Mouse (Mus musculus) intestine, postnatal 0 days (tissue): ENCODE results near the gene Wiz. TPM values are rescaled to one million over a fixed set of nuclear protein-coding genes. Genes with fewer than 3 reads are reported as not detected.

ENCODE experiments used
- ATAC-seq: fragments of 200-750 bp; cut with Nextera tagmentation; 2 replicates; pipeline ENCODE4 v1.8.0; 2017; ENCODE audit warnings: mild to moderate bottlenecking, moderate TSS enrichment, moderate library complexity
- H3K27ac ChIP-seq: fragments of 300-500 bp; sonication (generic); 2 replicates; pipeline ENCODE4 v1.5.1; 2014; ENCODE audit warnings: mild to moderate bottlenecking, low read depth, low read length, moderate library complexity
- H3K27me3 ChIP-seq: fragments of 300-500 bp; sonication (generic); replicated peaks from 2 replicates; pipeline ENCODE4 v1.6.1; 2014; ENCODE audit warnings: low read length, mixed read lengths; ENCODE audit not compliant: control insufficient read depth, insufficient read depth
- H3K36me3 ChIP-seq: fragments of 300-500 bp; sonication (generic); 2 replicates; pipeline ENCODE4 v1.6.1; 2014; ENCODE audit warnings: mild to moderate bottlenecking, moderate library complexity; ENCODE audit not compliant: control insufficient read depth, insufficient read depth
- H3K4me1 ChIP-seq: fragments of 300-500 bp; sonication (generic); replicated peaks from 2 replicates; pipeline ENCODE4 v1.6.1; 2014; ENCODE audit warnings: antibody characterized with exemption, low read length, mixed read lengths; ENCODE audit not compliant: control insufficient read depth, insufficient read depth
- H3K4me2 ChIP-seq: fragments of 300-500 bp; sonication (generic); replicated peaks from 2 replicates; pipeline ENCODE4 v1.6.1; 2014; ENCODE audit warnings: low read depth, mild to moderate bottlenecking, moderate library complexity
- H3K4me3 ChIP-seq: fragments of 300-500 bp; sonication (generic); 2 replicates; pipeline ENCODE4 v1.5.1; 2014; ENCODE audit warnings: low read depth, low read length
- H3K9ac ChIP-seq: fragments of 300-500 bp; sonication (generic); 2 replicates; pipeline ENCODE4 v1.6.1; 2014; ENCODE audit warnings: mild to moderate bottlenecking, low read depth, low read length
- H3K9me3 ChIP-seq: fragments of 300-500 bp; sonication (generic); 2 replicates; pipeline ENCODE4 v1.6.1; 2016; ENCODE audit warnings: mixed run types; ENCODE audit not compliant: control insufficient read depth
- CTCF ChIP-seq: sonication (generic); IDR thresholded peaks from 2 replicates; pipeline ENCODE4 v1.5.1; 2016; ENCODE audit warnings: low read depth, mild to moderate bottlenecking, control low read depth, antibody characterized with exemption, moderate library complexity
- WGBS: fragments of 180-500 bp; shearing (Covaris S2); extraction: QIAGEN DNeasy Blood & Tissue Kit; methylation state at CpG from one replicate; pipeline ENCODE4 v1.1.7; 2014; 5-methylcytosine and 5-hydroxymethylcytosine counted together
- polyA plus RNA-seq: library from polyadenylated mRNA; unstranded; fragments of >200 nt; fragmentation: Nextera tagmentation; extraction: Ambion mirVana; gene quantifications from 2 replicates; pipeline ENCODE4 v1.2.1, GENCODE M21; 2015

The Wiz gene
- polyA plus RNA-seq, 1 experiment from 2014 or later, result 10.0 TPM

DNA sequence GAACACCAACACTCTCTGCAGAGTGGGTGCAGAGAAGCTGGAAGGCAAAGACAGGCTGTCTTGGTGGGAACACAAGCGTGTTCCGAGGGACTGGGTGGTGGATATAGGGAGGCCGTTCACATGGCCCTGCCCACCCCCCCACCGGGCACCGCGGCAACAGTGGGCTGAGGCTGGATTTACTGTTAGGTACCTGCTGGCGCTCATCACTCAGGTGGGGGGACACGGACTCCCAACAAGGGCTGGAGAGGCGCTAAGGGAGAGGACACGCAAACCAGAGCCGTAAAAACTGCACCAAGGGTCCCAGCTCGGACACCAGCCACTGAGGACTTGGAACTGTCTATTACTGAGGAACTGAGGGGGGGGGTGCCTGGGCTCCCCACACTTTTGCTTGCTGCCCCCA is 54.3 kb downstream of the Wiz start:
- H3K4me2 ChIP-seq, result no peak overlapping the region
- H3K9me3 ChIP-seq, result no peaks in the 10 kb centered on the region
- H3K4me1 ChIP-seq, result no peaks in the 10 kb centered on the region
- peaks cover 77% of the 10 kb centered on the region for H3K36me3 ChIP-seq
- no peaks in the 10 kb centered on the region for H3K27me3 ChIP-seq
- ATAC-seq, result no peak
- no peak overlapping the region for H3K27ac ChIP-seq
- no peak overlapping the region for H3K9ac ChIP-seq
- no peak overlapping the region for H3K4me3 ChIP-seq
- TF ChIP-seq CTCF, result no peak
- WGBS, result 93% methylated on average over 12 of the region's 12 CpGs

DNA sequence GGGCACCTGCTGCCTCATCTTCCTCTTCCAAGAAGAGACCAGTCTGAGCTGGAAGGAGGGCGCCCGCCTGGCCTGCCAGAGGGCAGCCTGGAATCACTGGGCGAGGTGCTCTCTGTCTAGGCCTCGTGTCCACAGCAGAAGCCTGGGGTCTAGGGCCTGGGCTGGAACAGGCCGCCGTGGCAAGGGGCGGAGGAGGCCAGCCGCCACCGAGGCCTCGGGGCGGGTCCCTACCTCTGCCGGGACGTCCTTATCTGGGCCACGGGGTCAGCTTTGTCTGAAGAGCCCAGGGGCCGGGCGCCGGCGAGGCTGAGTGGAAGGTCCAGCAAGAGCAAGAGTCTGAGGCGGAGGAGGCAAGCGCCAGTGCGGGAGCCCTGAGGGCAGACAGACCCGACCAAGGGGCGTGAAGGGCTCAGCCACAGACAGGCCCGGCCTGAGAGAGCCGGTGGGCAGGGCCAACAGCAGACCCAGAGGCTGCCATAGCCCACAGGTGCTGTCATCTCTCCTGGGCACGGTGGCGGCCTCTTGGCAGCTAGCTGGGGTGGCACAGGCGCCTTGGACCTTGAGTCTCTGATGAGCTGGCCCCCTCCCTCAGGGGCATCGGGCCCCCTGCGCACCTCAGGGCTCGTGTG is 55.5 kb downstream of the Wiz start:
- no peak for TF ChIP-seq CTCF
- ATAC-seq, result peak; percentile 12; the same call in 1 of the 2 replicates
- no peaks in the 10 kb centered on the region for H3K4me1 ChIP-seq
- no peak overlapping the region for H3K9ac ChIP-seq
- no peak overlapping the region for H3K27ac ChIP-seq
- H3K27me3 ChIP-seq, result no peaks in the 10 kb centered on the region
- H3K4me2 ChIP-seq, result no peak overlapping the region
- peaks cover 71% of the 10 kb centered on the region for H3K36me3 ChIP-seq
- WGBS, result 74% methylated on average over 31 of the region's 31 CpGs
- H3K4me3 ChIP-seq, result no peak overlapping the region
- H3K9me3 ChIP-seq, result no peaks in the 10 kb centered on the region

DNA sequence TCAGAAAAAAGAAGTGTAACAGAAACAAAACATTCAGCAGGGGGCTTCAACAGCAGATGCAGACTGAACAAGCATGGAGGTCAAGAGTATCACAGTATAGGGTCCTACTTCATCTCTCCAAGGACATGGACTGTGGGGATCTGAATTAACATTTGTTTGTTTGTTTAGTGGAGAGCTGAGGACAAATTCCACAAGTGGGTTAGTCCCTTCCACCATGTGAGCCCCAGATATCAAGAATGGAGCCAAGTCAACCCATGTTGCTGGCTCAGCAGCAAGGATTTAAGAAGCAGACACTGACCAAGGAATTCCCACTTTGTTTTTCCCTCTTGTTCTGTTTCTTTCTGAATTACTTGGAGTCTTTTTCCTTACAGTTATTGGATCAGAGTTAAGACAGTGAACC is 61.7 kb downstream of the Wiz start:
- no peak overlapping the region for H3K4me2 ChIP-seq
- no peak overlapping the region for H3K4me3 ChIP-seq
- no peak overlapping the region for H3K9ac ChIP-seq
- TF ChIP-seq CTCF, result no peak
- peaks cover 23% of the 10 kb centered on the region for H3K36me3 ChIP-seq
- no peak overlapping the region for H3K27ac ChIP-seq
- no peaks in the 10 kb centered on the region for H3K9me3 ChIP-seq
- no peak for ATAC-seq
- no peaks in the 10 kb centered on the region for H3K27me3 ChIP-seq
- H3K4me1 ChIP-seq, result no peaks in the 10 kb centered on the region

DNA sequence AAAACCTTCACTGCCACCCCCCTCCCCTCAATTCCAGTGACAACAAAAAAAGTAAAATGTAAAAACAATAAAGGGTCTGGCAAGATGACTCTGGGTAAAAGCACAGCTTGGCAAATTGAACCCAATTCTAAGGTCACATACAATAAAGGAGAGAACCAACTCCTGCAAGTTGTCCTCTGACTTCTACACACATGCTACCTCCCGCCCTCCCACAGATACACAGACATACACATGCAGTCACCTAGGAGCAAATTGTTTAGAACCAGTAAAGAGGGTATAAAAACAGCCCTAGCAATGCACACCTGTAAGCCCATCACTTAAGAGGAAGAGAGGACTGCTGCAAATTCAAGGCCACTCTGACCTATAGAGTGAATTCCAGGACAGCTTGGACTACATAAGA is 66.4 kb downstream of the Wiz start:
- Histone ChIP-seq H3K4me2 (no peak overlapping the region), H3K9ac (no peak overlapping the region), H3K9me3 (no peaks in the 10 kb centered on the region), H3K27ac (no peak overlapping the region), H3K27me3 (no peaks in the 10 kb centered on the region), H3K4me3 (no peak overlapping the region), H3K4me1 (no peaks in the 10 kb centered on the region), H3K36me3 (peaks cover 7% of the 10 kb centered on the region; the same call in 1 of the 2 replicates)
- WGBS, result 87% methylated on average over 1 of the region's 1 CpGs
- no peak for TF ChIP-seq CTCF
- no peak for ATAC-seq

DNA sequence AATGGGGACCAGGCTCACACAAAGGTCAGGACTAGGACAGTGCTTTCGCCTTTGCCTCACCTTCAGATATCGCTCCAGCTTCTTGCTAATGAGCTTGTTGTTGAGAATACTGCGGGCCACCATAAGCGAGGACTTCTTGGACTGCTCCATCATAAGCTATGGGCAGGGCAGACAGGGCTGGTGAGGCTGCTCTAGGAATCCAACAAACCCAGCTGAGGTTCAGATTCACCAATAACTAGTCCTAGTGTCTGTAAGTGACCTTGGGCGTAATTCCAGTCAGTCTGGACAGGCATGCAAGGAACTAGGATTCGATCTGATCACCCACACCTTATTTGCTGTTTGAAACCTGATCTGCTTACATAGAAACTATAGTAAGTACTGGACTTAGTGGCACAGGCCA is 67.4 kb downstream of the Wiz start:
- Histone ChIP-seq H3K27me3 (no peaks in the 10 kb centered on the region), H3K36me3 (peaks cover 17% of the 10 kb centered on the region), H3K4me2 (peak overlapping the region; percentile 85), H3K4me1 (no peaks in the 10 kb centered on the region), H3K9ac (peak overlapping the region; percentile 81), H3K9me3 (no peaks in the 10 kb centered on the region), H3K4me3 (peak overlapping the region; percentile 93), H3K27ac (peak overlapping the region; percentile 76)
- no peak for ATAC-seq
- WGBS, result 9% methylated on average over 6 of the region's 6 CpGs
- no peak for TF ChIP-seq CTCF

DNA sequence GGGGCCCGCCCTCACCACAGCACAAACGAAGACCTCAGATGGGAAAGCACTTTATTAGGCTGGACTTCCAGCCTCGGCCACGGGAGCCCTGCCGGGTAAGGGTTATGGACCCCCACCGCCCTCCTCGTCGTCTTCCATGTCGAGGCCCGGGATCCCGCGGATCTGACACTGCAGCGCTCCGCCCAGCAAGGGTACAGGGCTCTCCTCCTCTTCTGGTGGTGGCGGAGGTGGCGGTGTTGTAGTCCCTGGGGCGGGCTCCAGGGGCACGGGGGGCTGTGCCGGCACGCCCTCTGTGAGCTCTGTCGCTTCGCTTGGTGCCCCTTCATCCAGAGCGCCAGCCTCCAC is 67.9 kb downstream of the Wiz start:
- H3K36me3 ChIP-seq, result peaks cover 22% of the 10 kb centered on the region
- H3K4me3 ChIP-seq, result peak overlapping the region; percentile 93
- no peaks in the 10 kb centered on the region for H3K27me3 ChIP-seq
- ATAC-seq, result peak; percentile 63
- peak overlapping the region; percentile 81 for H3K9ac ChIP-seq
- WGBS, result under 1% methylated on average over 23 of the region's 23 CpGs
- peak overlapping the region; percentile 76 for H3K27ac ChIP-seq
- H3K9me3 ChIP-seq, result no peaks in the 10 kb centered on the region
- TF ChIP-seq CTCF, result peak; percentile 39
- no peaks in the 10 kb centered on the region for H3K4me1 ChIP-seq
- peak overlapping the region; percentile 85 for H3K4me2 ChIP-seq
